Mouse (Mus musculus) embryonic facial prominence, embryonic 14.5 days (tissue): ENCODE data around the gene Gm3336. TPM values are rescaled to one million over a fixed set of nuclear protein-coding genes. Genes with fewer than 3 reads are reported as not detected.

Source experiments
- ATAC-seq: fragments of 200-750 bp; cut with Nextera tagmentation; 2 replicates; pipeline ENCODE4 v1.8.0; 2017; ENCODE audit warnings: low read depth, moderate number of reproducible peaks, moderate TSS enrichment
- DNase-seq: peaks from one replicate; pipeline ENCODE4 v3.0.0-alpha.2; 2015; ENCODE audit warnings: low spot score
- H3K27ac ChIP-seq: fragments of 300-500 bp; sonication (generic); replicated peaks from 2 replicates; pipeline ENCODE4 v1.5.1; 2014; ENCODE audit warnings: low read depth, mild to moderate bottlenecking, low read length, moderate library complexity
- H3K27me3 ChIP-seq: fragments of 300-500 bp; sonication (generic); replicated peaks from 2 replicates; pipeline ENCODE4 v1.6.1; 2014; ENCODE audit warnings: low read length; ENCODE audit not compliant: control insufficient read depth, insufficient read depth
- H3K36me3 ChIP-seq: fragments of 300-500 bp; sonication (generic); 2 replicates; pipeline ENCODE4 v1.6.1; 2014; ENCODE audit warnings: low read length, mixed read lengths; ENCODE audit not compliant: control insufficient read depth, insufficient read depth
- H3K4me1 ChIP-seq: fragments of 300-500 bp; sonication (generic); 2 replicates; pipeline ENCODE4 v1.6.1; 2014; ENCODE audit warnings: antibody characterized with exemption, low read length; ENCODE audit not compliant: control insufficient read depth, insufficient read depth
- H3K4me2 ChIP-seq: fragments of 300-500 bp; sonication (generic); 2 replicates; pipeline ENCODE4 v1.6.1; 2014; ENCODE audit warnings: low read depth, mild to moderate bottlenecking, low read length, moderate library complexity, mixed read lengths
- H3K4me3 ChIP-seq: fragments of 300-500 bp; sonication (generic); 2 replicates; pipeline ENCODE4 v1.5.1; 2014; ENCODE audit warnings: low read depth, mild to moderate bottlenecking, low read length
- H3K9ac ChIP-seq: fragments of 300-500 bp; sonication (generic); 2 replicates; pipeline ENCODE4 v1.6.1; 2014; ENCODE audit warnings: low read depth, mild to moderate bottlenecking, low read length, moderate library complexity, mixed read lengths
- H3K9me3 ChIP-seq: fragments of 300-500 bp; sonication (generic); 2 replicates; pipeline ENCODE4 v1.6.1; 2016; ENCODE audit warnings: low read length; ENCODE audit not compliant: control insufficient read depth
- WGBS: fragments of 180-500 bp; shearing (Covaris S2); extraction: QIAGEN DNeasy Blood & Tissue Kit; methylation state at CpG from one replicate; pipeline ENCODE4 v1.1.7; 2014; 5-methylcytosine and 5-hydroxymethylcytosine counted together
- polyA plus RNA-seq: library from polyadenylated mRNA; unstranded; fragments of >200 nt; fragmentation: Nextera tagmentation; extraction: Ambion mirVana; gene quantifications from 2 replicates; pipeline ENCODE4 v1.2.1, GENCODE M21; 2014

Gm3336 gene
- polyA plus RNA-seq, 1 experiment from 2014 or later, result not detected

DNA sequence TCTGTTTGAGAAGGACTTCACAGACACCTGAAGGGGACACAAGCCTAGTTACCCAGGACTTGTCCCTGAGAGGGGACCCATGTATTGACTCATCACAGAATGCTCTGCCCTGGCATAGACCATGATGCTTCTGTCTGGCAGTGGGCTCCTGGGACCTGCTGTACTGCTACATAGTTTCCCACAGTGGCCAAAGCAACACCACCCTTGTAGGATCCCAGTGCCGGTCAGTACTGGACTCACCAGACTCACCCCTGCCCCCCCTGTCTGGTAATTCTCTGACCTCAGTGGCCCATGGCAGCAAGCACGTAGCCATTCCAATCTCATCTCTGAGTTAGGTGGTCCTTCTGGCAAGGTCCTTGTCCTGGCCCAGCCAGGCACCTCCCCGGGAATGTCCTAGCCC is 30.2 kb upstream of the Gm3336 start:
- H3K9me3 ChIP-seq, result no peaks in the 10 kb centered on the region
- H3K36me3 ChIP-seq, result no peaks in the 10 kb centered on the region
- no peak overlapping the region for H3K27ac ChIP-seq
- H3K4me2 ChIP-seq, result no peak overlapping the region
- no peaks in the 10 kb centered on the region for H3K27me3 ChIP-seq
- H3K9ac ChIP-seq, result no peak overlapping the region
- WGBS, result 94% methylated on average over 3 of the region's 3 CpGs
- H3K4me1 ChIP-seq, result peaks cover 12% of the 10 kb centered on the region; the same call in 1 of the 2 replicates
- no peak overlapping the region for H3K4me3 ChIP-seq
- ATAC-seq, result no peak
- no peak for DNase-seq

DNA sequence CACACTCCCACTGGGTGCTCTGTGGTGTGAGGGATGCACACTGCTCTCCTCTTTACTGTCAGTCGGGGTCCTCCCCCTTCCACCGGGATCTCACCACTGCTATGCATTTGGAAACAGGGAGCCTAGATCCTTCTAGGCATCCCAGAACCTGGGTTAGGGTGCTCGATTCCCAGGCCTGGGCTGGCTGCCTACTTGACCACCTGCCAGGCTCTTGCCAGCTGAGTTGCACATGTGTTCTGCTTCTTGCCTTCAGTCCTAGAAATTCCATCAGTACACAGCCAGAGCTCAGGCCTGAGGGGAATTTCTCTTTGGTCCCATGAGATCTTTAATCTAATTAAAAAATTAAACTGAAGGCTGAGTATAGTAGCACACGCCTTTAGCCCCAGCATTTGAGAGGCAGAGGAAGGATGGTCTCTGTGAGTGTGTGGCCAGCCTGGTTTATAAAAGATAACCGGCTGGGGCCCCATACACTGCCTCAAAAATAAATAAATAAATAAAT is 28.4 kb upstream of the Gm3336 start:
- Histone ChIP-seq H3K9me3 (no peaks in the 10 kb centered on the region), H3K36me3 (no peaks in the 10 kb centered on the region), H3K27me3 (no peaks in the 10 kb centered on the region), H3K4me3 (no peak overlapping the region), H3K9ac (no peak overlapping the region), H3K4me2 (no peak overlapping the region), H3K27ac (no peak overlapping the region), H3K4me1 (peaks cover 13% of the 10 kb centered on the region; the same call in 1 of the 2 replicates)
- WGBS, result 49% methylated on average over 5 of the region's 5 CpGs
- ATAC-seq (no peak), DNase-seq (no peak)

DNA sequence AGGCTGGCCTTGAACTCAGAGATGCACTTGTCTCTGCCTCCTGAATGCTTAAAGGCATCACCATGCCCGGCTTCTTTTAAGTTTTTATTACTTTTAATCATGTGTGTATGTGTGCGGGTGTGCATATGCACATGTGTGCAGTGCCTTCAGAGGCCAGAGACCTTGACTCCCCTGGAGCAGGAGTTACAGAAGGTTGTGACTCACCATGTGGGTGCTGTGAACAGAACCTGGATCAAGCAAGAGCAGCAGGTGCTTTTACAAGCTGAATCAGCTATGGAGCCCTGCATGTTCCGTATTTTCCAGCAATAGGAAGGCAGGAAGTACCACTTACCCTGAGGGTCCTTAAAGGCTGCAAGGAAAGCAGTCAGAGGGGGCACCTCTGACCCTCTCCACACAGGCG is 27.1 kb upstream of the Gm3336 start:
- DNase-seq (no peak), ATAC-seq (no peak; the same call in 1 of the 2 replicates)
- peak overlapping the region; percentile 39 for H3K4me3 ChIP-seq
- peak overlapping the region; percentile 65 for H3K4me2 ChIP-seq
- H3K9ac ChIP-seq, result peak overlapping the region; percentile 70
- peak overlapping the region; percentile 69 for H3K27ac ChIP-seq
- no peaks in the 10 kb centered on the region for H3K9me3 ChIP-seq
- H3K27me3 ChIP-seq, result no peaks in the 10 kb centered on the region
- H3K4me1 ChIP-seq, result peaks cover 26% of the 10 kb centered on the region
- no peaks in the 10 kb centered on the region for H3K36me3 ChIP-seq
- WGBS, result 55% methylated on average over 4 of the region's 4 CpGs

DNA sequence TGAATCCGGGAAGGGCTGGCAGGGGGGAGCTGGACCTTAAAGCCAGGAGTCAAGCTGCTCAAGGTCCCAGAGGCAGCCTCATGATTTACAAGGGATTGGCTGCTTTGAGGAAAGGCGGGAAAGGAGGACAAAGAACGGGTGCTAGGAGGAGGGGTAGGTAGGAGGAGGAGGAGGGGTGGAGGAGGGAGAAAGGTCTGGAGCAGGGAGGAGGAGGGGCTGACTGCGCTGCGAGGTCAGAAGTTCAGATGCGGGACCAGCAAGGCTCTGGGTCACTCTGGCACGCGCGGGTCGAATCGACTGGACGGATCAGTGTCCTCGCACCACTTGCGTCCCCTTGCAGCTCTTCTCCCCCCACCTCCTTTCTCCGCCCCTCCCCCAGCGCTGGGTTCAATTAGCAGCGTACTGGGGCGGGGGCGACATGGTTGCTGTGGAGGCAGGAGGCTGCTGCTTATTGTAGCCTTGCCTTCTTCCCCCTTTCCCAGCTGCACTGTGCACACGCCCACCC is 26.6 kb upstream of the Gm3336 start:
- 0% methylated on average over 5 of the region's 20 CpGs for whole genome bisulfite sequencing
- peaks cover 32% of the 10 kb centered on the region for H3K4me1 ChIP-seq
- peak overlapping the region; percentile 70 for H3K9ac ChIP-seq

DNA sequence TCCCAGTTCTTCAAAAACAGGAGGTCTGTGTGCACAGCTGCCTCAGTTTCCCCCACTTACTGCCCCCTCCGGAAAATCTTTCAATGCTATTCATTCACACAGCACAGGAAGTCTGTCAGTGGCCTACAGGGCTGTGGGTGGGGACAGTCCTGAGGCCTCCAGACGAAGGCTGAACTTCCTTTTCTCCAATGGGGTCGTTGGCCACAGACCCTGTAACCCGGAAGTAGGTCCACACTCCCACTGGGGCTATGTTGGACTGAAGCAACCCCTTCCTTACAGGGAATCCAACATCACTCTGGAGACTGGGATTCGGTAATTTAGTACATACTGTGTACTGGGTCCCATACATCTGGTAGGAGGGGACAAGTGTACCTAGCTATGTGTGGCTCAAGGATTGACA is 24.7 kb upstream of the Gm3336 start:
- DNase-seq, result no peak
- Histone ChIP-seq H3K4me1 (peaks cover 46% of the 10 kb centered on the region), H3K9ac (no peak overlapping the region), H3K9me3 (no peaks in the 10 kb centered on the region), H3K4me3 (no peak overlapping the region), H3K4me2 (no peak overlapping the region), H3K27ac (no peak overlapping the region), H3K36me3 (no peaks in the 10 kb centered on the region), H3K27me3 (no peaks in the 10 kb centered on the region)
- ATAC-seq, result no peak
- 64% methylated on average over 5 of the region's 5 CpGs for WGBS

More for the DNA sequence above, 26.6 kb upstream of the Gm3336 start:
- Histone ChIP-seq H3K9me3 (no peaks in the 10 kb centered on the region), H3K36me3 (no peaks in the 10 kb centered on the region), H3K4me3 (peak overlapping the region; percentile 39), H3K27me3 (no peaks in the 10 kb centered on the region), H3K4me2 (peak overlapping the region; percentile 65), H3K27ac (peak overlapping the region; percentile 69)
- ATAC-seq (peak; percentile 67), DNase-seq (peak; percentile 90)

DNA sequence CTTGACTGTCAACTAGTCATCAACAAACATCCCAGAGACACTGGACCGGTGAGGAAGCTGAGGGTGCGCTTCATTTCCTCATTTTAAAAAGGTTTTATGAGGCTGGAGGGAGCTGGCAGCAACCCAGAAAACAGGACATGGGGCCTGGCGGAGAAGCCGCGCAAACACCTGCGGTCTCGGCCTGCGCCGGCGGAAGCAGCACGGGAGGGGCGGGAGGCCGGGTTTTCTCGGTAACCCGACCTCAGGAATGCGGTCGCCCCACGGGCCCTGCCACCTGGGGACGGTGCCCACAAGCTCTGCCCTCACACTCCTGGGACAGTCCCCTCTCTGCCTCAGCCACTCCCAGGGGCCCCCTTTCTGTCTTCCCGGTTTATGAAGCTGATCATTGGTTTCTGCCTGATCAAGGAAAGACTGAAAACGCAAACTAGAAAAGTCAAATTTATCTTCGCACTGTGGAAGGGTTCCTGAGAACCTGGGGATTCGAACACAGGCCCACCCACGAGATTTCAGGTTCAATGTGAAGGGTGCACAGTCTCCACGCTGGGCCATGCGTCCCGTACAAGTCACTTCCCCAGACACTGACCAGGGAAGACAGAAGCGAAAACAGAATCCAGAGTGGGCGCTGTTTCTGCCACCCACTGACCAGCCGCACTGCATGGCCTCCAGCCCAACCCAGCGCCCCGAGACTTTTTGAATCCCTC is 22.9 kb upstream of the Gm3336 start:
- ATAC-seq (no peak; the same call in 1 of the 2 replicates), DNase-seq (peak; percentile 74)
- H3K4me3 ChIP-seq, result no peak overlapping the region
- H3K9ac ChIP-seq, result peak overlapping the region; percentile 46; the same call in 1 of the 2 replicates
- H3K4me2 ChIP-seq, result peak overlapping the region; percentile 33; the same call in 1 of the 2 replicates
- H3K4me1 ChIP-seq, result peaks cover 46% of the 10 kb centered on the region
- no peaks in the 10 kb centered on the region for H3K27me3 ChIP-seq
- no peaks in the 10 kb centered on the region for H3K36me3 ChIP-seq
- H3K9me3 ChIP-seq, result no peaks in the 10 kb centered on the region
- 26% methylated on average over 29 of the region's 32 CpGs for WGBS
- peak overlapping the region; percentile 99 for H3K27ac ChIP-seq

DNA sequence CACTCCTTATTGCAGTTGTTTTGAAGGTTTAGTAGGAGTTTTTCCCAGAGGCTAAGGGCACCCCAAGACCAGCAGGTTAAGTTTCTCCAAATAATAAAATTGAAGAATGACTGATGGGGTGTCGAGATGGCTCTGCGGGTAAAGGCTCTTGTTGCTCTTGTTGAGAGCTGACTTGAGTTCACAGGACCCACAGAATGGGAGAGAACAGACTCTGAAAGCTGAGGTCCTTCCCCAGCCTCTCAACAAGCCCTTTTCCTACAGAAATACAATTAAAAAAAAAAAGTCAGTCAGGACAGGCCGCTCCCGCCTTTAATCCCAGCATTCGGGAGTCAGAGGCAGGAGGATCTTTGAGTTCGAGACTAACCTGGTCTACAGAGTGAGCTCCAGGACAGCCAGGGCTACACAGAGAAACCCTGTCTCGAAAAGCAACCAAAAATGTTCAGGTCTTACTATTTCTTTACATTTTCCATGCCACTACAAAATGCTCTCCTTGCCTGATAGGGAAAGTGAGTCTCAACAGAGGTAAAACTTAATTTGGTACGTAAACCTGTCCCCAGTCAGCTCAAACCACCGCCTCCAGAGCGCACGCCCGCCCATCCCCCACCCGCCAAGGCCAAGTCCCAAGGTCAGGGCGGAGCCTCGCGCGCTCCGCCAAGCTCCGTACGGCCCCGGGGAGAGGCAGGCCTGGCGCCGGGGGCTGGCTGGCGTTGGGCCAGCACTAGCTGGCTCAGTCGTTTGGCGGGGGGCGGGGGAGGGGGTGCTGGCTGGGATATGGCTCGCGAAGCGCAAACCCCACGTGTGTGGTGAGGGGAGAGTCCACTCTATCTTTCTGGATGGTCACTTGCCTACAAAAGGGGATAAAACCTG is 22.1 kb upstream of the Gm3336 start:
- peak overlapping the region; percentile 56 for H3K4me2 ChIP-seq
- no peaks in the 10 kb centered on the region for H3K9me3 ChIP-seq
- peak overlapping the region; percentile 63 for H3K9ac ChIP-seq
- WGBS, result 7% methylated on average over 29 of the region's 31 CpGs
- ATAC-seq, result no peak
- peaks cover 46% of the 10 kb centered on the region for H3K4me1 ChIP-seq
- no peaks in the 10 kb centered on the region for H3K27me3 ChIP-seq
- DNase-seq, result peak; percentile 92
- peak overlapping the region; percentile 23 for H3K4me3 ChIP-seq
- H3K27ac ChIP-seq, result peak overlapping the region; percentile 99
- H3K36me3 ChIP-seq, result no peaks in the 10 kb centered on the region

DNA sequence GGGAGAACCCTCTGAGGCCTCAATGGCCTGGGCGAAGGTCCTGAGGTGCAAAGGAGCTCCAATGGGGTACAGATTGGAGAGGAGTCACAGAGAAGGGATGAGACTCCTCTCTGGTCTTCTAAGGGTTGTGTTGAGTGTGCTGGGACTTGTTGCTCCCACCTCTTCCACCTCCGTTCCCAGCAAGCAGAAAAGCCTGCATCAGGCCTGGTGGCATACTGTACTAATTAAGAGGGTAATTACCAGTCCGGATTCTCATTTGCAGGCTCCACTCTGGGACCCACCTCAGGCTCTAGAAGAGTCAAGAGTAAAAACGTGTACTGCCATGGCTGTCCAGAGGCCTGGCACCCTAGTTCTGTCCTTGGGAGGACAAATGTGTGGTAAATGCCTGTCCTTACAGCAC is 21.4 kb upstream of the Gm3336 start:
- H3K27me3 ChIP-seq, result no peaks in the 10 kb centered on the region
- H3K4me1 ChIP-seq, result peaks cover 46% of the 10 kb centered on the region
- H3K27ac ChIP-seq, result peak overlapping the region; percentile 99
- peak overlapping the region; percentile 56 for H3K4me2 ChIP-seq
- H3K9me3 ChIP-seq, result no peaks in the 10 kb centered on the region
- no peak for DNase-seq
- 21% methylated on average over 3 of the region's 4 CpGs for WGBS
- ATAC-seq, result no peak
- H3K9ac ChIP-seq, result peak overlapping the region; percentile 63
- H3K4me3 ChIP-seq, result peak overlapping the region; percentile 23
- H3K36me3 ChIP-seq, result no peaks in the 10 kb centered on the region
